ENCODE assay signal across 11 mouse cellular contexts in genomic region chr5:120437986-120438385, GRCm38 (mm10). TPM values are rescaled to one million over a fixed set of nuclear protein-coding genes. Genes with fewer than 3 reads are reported as not detected.
A peak's percentile ranks its signal among the peaks of the same experiment; 100 is the strongest.
DNase-seq lines count a peak whose midpoint lies in the region; ATAC-seq and TF ChIP-seq lines count a peak whose summit lies in the region.
"Had no signal": no experiment of that assay in that cellular context is flagged by ENCODE, and none has a peak within 500 bp of the region (broad histone marks: within the 10 kb centered on the region; RNA-seq: fewer than 3 reads in every experiment).

No protein-coding gene starts in this region.

- peaks cover 60% of the 10 kb centered on the region for H3K27me3 ChIP-seq in hindbrain, embryonic 14.5 days (ENCODE audit: control insufficient read depth, insufficient read depth, low read length)
- H3K27me3 ChIP-seq in midbrain, postnatal 0 days (ENCODE audit: insufficient read depth, low read length): peaks cover 30% of the 10 kb centered on the region

- DNase-seq in ZHBTc4 (ENCODE audit: low read depth, low spot score): peak; percentile 55
- peak; percentile 81 for DNase-seq in embryo, embryonic 11 days
- DNase-seq in hindbrain, embryonic 14.5 days (ENCODE audit: low spot score): no peak
- no peak for DNase-seq in midbrain, postnatal 0 days (ENCODE audit: low spot score)
- no peak for DNase-seq in layer of hippocampus, postnatal 10 days (ENCODE audit: low spot score in 2 of 2)
- no peak for DNase-seq in spleen, adult 12 weeks (ENCODE audit: low spot score)
- DNase-seq in layer of hippocampus, postnatal 36 days: no peak
- DNase-seq: gastrocnemius, postnatal 14 days had no signal

- H3K4me2 ChIP-seq in hindbrain, embryonic 14.5 days (replicated peaks): peak overlapping the region; percentile 71
- peak overlapping the region; percentile 54 for H3K4me2 ChIP-seq in midbrain, postnatal 0 days (ENCODE audit: low read depth, low read length, poor library complexity, severe bottlenecking)

- peaks cover 15% of the 10 kb centered on the region for H3K36me3 ChIP-seq in hindbrain, embryonic 14.5 days (replicated peaks; ENCODE audit: control insufficient read depth, insufficient read depth)
- H3K36me3 ChIP-seq in midbrain, postnatal 0 days (ENCODE audit: insufficient read depth, low read length): no peaks in the 10 kb centered on the region

- H3K4me1 ChIP-seq in hindbrain, embryonic 14.5 days (replicated peaks; ENCODE audit: control insufficient read depth, insufficient read depth, low read length): peaks cover 6% of the 10 kb centered on the region; the same call in 1 of the 2 replicates
- H3K4me1 ChIP-seq in midbrain, postnatal 0 days (ENCODE audit: insufficient read depth, low read length): no peaks in the 10 kb centered on the region; the same call in 1 of the 2 replicates

- H3K4me3 ChIP-seq in hindbrain, embryonic 14.5 days (replicated peaks; ENCODE audit: low read length): peak overlapping the region; percentile 77
- peak overlapping the region; percentile 37 for H3K4me3 ChIP-seq in midbrain, postnatal 0 days (ENCODE audit: low read depth, low read length)

- TF ChIP-seq CTCF in midbrain, postnatal 0 days (IDR thresholded peaks at IDR 0.05): no peak

- H3K9me3 ChIP-seq in hindbrain, embryonic 14.5 days (ENCODE audit: control insufficient read depth, low read length): no peaks in the 10 kb centered on the region
- H3K9me3 ChIP-seq in midbrain, postnatal 0 days (ENCODE audit: low read length): no peaks in the 10 kb centered on the region

- WGBS in hindbrain, embryonic 14.5 days: under 1% methylated on average over 33 of the region's 33 CpGs
- WGBS in midbrain, postnatal 0 days: 0% methylated on average over 32 of the region's 33 CpGs

- no peak for ATAC-seq in hindbrain, embryonic 14.5 days (ENCODE audit: low FRiP score)
- ATAC-seq in midbrain, postnatal 0 days (ENCODE audit: low FRiP score): no peak

- H3K27ac ChIP-seq in hindbrain, embryonic 14.5 days: peak overlapping the region; percentile 95
- H3K27ac ChIP-seq in midbrain, postnatal 0 days (ENCODE audit: low read depth, low read length): peak overlapping the region; percentile 80

- peak overlapping the region; percentile 95 for H3K9ac ChIP-seq in hindbrain, embryonic 14.5 days
- H3K9ac ChIP-seq in midbrain, postnatal 0 days (replicated peaks; ENCODE audit: low read length, poor library complexity, severe bottlenecking): peak overlapping the region; percentile 73

RNA-seq across cellular contexts. Expression of gene Lhx5, which starts 6.5 kb away (rescaled TPM):
- 20.4 and 23.1 TPM in 2 replicates for polyA plus RNA-seq in hindbrain, embryonic 14.5 days (2014; fragmentation: Nextera tagmentation; extraction: Ambion mirVana)
- total RNA-seq in midbrain, postnatal 0 days (2014; rRNA removed): 27.0 and 30.3 TPM in 2 replicates
- polyA plus RNA-seq in midbrain, postnatal 0 days (2015; fragmentation: Nextera tagmentation; extraction: Ambion mirVana): 13.9 and 14.7 TPM in 2 replicates
- under 1 TPM; 0.50 to 0.67 TPM for total RNA-seq in layer of hippocampus, postnatal 10 days (2021)
- total RNA-seq in layer of hippocampus, postnatal 36 days (2021): under 1 TPM in 1 of 2 experiments, not detected in 1; 0.13 TPM
- total RNA-seq: gastrocnemius, postnatal 14 days; layer of hippocampus, postnatal 25 days; megakaryocyte progenitor cell, adult 5-6 weeks had no signal
- polyA plus RNA-seq: spleen, adult 2 months had no signal

RNA-seq across cellular contexts. Expression of gene Sdsl, which starts 34.6 kb away (rescaled TPM):
- 6.1 and 7.7 TPM in 2 replicates for polyA plus RNA-seq in hindbrain, embryonic 14.5 days (2014; fragmentation: Nextera tagmentation; extraction: Ambion mirVana)
- total RNA-seq in midbrain, postnatal 0 days (2014; rRNA removed): 3.4 and 4.4 TPM in 2 replicates
- 5.8 and 6.0 TPM in 2 replicates for polyA plus RNA-seq in midbrain, postnatal 0 days (2015; fragmentation: Nextera tagmentation; extraction: Ambion mirVana)
- total RNA-seq in layer of hippocampus, postnatal 10 days (2021): 1 to 10 TPM; 6.1 to 7.1 TPM
- total RNA-seq in layer of hippocampus, postnatal 36 days (2021): 1 to 10 TPM; 6.9 to 8.3 TPM

RNA-seq across cellular contexts. Expression of gene Sds, which starts 38.3 kb away (rescaled TPM):
- polyA plus RNA-seq in hindbrain, embryonic 14.5 days (2014; fragmentation: Nextera tagmentation; extraction: Ambion mirVana): not detected in 2 replicates
- total RNA-seq in midbrain, postnatal 0 days (2014; rRNA removed): not detected in 2 replicates
- 0.17 and 0.23 TPM in 2 replicates for polyA plus RNA-seq in midbrain, postnatal 0 days (2015; fragmentation: Nextera tagmentation; extraction: Ambion mirVana)
- total RNA-seq in layer of hippocampus, postnatal 10 days (2021): not detected
- total RNA-seq in layer of hippocampus, postnatal 36 days (2021): not detected
- total RNA-seq: gastrocnemius, postnatal 14 days; megakaryocyte progenitor cell, adult 5-6 weeks had no signal
- polyA plus RNA-seq: spleen, adult 2 months had no signal

Comparison
In these comparisons a context has a peak if more than half of its experiments do, and no peak if none do; other contexts are left out.
1. DNase-seq: peak in ZHBTc4 (single experiment) and embryo, embryonic 11 days (single experiment); none in hindbrain, embryonic 14.5 days (single experiment), midbrain, postnatal 0 days (single experiment), layer of hippocampus, postnatal 10 days (0 of 2), spleen, adult 12 weeks (single experiment) and layer of hippocampus, postnatal 36 days (0 of 2).
2. RNA of gene Lhx5, which starts 6.5 kb away (total RNA-seq): 27.0 to 30.3 TPM in midbrain, postnatal 0 days; 0.50 to 0.67 TPM in layer of hippocampus, postnatal 10 days and 0.13 TPM in layer of hippocampus, postnatal 36 days; every median in the first group is over 10 times any median in the second.